Mouse (Mus musculus): ENCODE measurements at regions not wholly inside any gene's neighbourhood (a gene's known extent, or its start where the extent isn't known, plus 50 kb on each side); places are given as distances from the start of the nearest gene placed in this dataset.

DNA sequence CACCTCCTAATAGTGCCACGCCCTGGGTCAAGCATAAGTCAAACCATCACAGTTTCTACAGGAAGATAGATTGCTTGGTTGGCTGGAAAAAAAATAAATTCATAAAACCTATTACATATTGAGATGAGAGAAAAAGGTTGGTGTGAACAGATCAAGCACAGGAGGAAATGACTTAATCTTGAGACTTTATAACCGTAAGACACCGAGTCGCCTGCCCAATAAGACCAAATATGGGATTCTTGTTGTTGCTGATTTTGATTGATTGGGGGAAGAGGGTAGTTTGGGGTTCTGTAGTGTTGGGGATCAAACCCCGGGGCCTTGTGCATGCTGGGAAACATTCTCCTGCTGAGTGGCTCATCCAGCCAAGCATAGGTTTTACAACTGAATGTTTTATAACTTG is 122.9 kb downstream of the Sp3 start:
- no peak for TF ChIP-seq CTCF (IDR thresholded peaks at IDR 0.05)
- TF ChIP-seq EP300 (IDR thresholded peaks at IDR 0.05) = no peak
